Mouse (Mus musculus) forebrain, embryonic 11.5 days (tissue): Measurements from ENCODE around the gene Ubtd2. TPM values are rescaled to one million over a fixed set of nuclear protein-coding genes. Genes with fewer than 3 reads are reported as not detected.

ENCODE experiments used
- ATAC-seq: fragments of 200-750 bp; cut with Nextera tagmentation; replicated peaks from 2 replicates; pipeline ENCODE4 v1.8.0; 2017; ENCODE audit warnings: moderate TSS enrichment; ENCODE audit not compliant: low FRiP score
- DNase-seq: peaks from one replicate; pipeline ENCODE4 v3.0.0-alpha.2; 2017; ENCODE audit warnings: low spot score
- H3K27ac ChIP-seq: fragments of 300-500 bp; sonication (generic); 2 replicates; pipeline ENCODE4 v1.5.1; 2014; ENCODE audit warnings: low read depth, low read length
- H3K27me3 ChIP-seq: fragments of 300-500 bp; sonication (generic); 2 replicates; pipeline ENCODE4 v1.6.1; 2014; ENCODE audit warnings: mild to moderate bottlenecking, low read length, mixed read lengths; ENCODE audit not compliant: control insufficient read depth, insufficient read depth
- H3K36me3 ChIP-seq: fragments of 300-500 bp; sonication (generic); 2 replicates; pipeline ENCODE4 v1.6.1; 2014; ENCODE audit warnings: mild to moderate bottlenecking, low read length, moderate library complexity, mixed read lengths; ENCODE audit not compliant: control insufficient read depth, insufficient read depth
- H3K4me1 ChIP-seq: fragments of 300-500 bp; sonication (generic); replicated peaks from 2 replicates; pipeline ENCODE4 v1.6.1; 2014; ENCODE audit warnings: low read length, mixed read lengths; ENCODE audit not compliant: control insufficient read depth, insufficient read depth
- H3K4me2 ChIP-seq: fragments of 300-500 bp; sonication (generic); 2 replicates; pipeline ENCODE4 v1.6.1; 2014; ENCODE audit warnings: low read depth, mild to moderate bottlenecking, low read length, moderate library complexity, mixed read lengths; ENCODE audit not compliant: severe bottlenecking
- H3K4me3 ChIP-seq: fragments of 300-500 bp; sonication (generic); 2 replicates; pipeline ENCODE4 v1.5.1; 2014; ENCODE audit warnings: low read depth, low read length
- H3K9ac ChIP-seq: fragments of 300-500 bp; sonication (generic); 2 replicates; pipeline ENCODE4 v1.6.1; 2014; ENCODE audit warnings: low read length
- H3K9me3 ChIP-seq: fragments of 300-500 bp; sonication (generic); 2 replicates; pipeline ENCODE4 v1.6.1; 2016; ENCODE audit warnings: low read length, mixed read lengths; ENCODE audit not compliant: control insufficient read depth
- WGBS: fragments of 180-500 bp; shearing (Covaris S2); extraction: QIAGEN DNeasy Blood & Tissue Kit; methylation state at CpG from one replicate; pipeline ENCODE4 v1.1.7; 2014; 5-methylcytosine and 5-hydroxymethylcytosine counted together
- polyA plus RNA-seq: library from polyadenylated mRNA; unstranded; fragments of >200 nt; fragmentation: Nextera tagmentation; extraction: Ambion mirVana; gene quantifications from 2 replicates; pipeline ENCODE4 v1.2.1, GENCODE M21; 2014

Gene Ubtd2
- polyA plus RNA-seq, 1 experiment from 2014 or later = 72.2 TPM

- H3K4me3 ChIP-seq = no peak overlapping the region
- H3K4me1 ChIP-seq = no peaks in the 10 kb centered on the region
- no peaks in the 10 kb centered on the region for H3K36me3 ChIP-seq
- no peak overlapping the region for H3K27ac ChIP-seq
- ATAC-seq (no peak), DNase-seq (no peak)
- H3K9ac ChIP-seq = no peak overlapping the region
- WGBS = 64% methylated on average over 4 of the region's 4 CpGs
- H3K4me2 ChIP-seq = no peak overlapping the region
- no peaks in the 10 kb centered on the region for H3K27me3 ChIP-seq
- no peaks in the 10 kb centered on the region for H3K9me3 ChIP-seq
Observed at GRCm38 (mm10) chr11:32564629-32565028, 109.5 kb downstream of the Ubtd2 start.

GRCm38 (mm10) chr11:32565088-32565487 is 109.9 kb downstream of the Ubtd2 start:
- Histone ChIP-seq H3K4me1 (no peaks in the 10 kb centered on the region), H3K27me3 (no peaks in the 10 kb centered on the region), H3K4me2 (no peak overlapping the region), H3K9me3 (no peaks in the 10 kb centered on the region), H3K27ac (no peak overlapping the region), H3K4me3 (no peak overlapping the region), H3K9ac (no peak overlapping the region), H3K36me3 (no peaks in the 10 kb centered on the region)
- WGBS = 63% methylated on average over 8 of the region's 8 CpGs
- ATAC-seq = no peak
- DNase-seq = no peak

DNA sequence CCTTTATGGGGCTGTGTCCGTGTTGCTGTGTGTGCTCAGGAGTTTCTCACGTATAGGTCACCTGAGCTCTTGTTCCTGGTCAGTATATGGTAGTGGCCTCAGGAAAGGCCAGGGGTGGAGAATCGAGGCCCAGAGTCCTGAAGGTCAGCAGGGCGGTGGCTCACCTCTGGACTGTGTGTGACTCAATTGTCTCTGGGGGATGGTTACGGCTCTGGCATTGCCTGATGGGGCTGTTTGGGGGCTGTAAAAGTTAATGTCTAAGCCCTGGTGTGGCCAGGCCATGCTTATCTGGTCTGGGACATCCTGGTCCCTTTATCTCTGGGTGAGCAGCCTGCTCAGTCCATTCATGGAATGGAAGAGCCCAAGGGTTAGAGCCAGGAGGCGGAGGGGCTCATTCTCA is 111.0 kb downstream of the Ubtd2 start:
- Histone ChIP-seq H3K4me1 (no peaks in the 10 kb centered on the region), H3K36me3 (no peaks in the 10 kb centered on the region), H3K4me2 (no peak overlapping the region), H3K27me3 (no peaks in the 10 kb centered on the region), H3K9me3 (no peaks in the 10 kb centered on the region), H3K9ac (no peak overlapping the region), H3K4me3 (no peak overlapping the region), H3K27ac (no peak overlapping the region)
- DNase-seq (no peak), ATAC-seq (no peak)
- WGBS = 90% methylated on average over 6 of the region's 6 CpGs

Other genes with a start within 250 kb of the Ubtd2 start
- gene Snrnp25, start 250.0 kb upstream of the Ubtd2 start, polyA plus RNA-seq = 86.2 and 92.7 TPM in 2 replicates
- 20.4 and 21.3 TPM in 2 replicates for gene Rhbdf1, start 233.1 kb upstream of the Ubtd2 start, polyA plus RNA-seq
- 27.7 and 28.0 TPM in 2 replicates for gene Mpg, start 228.9 kb upstream of the Ubtd2 start, polyA plus RNA-seq
- gene Nprl3, start 187.7 kb upstream of the Ubtd2 start, polyA plus RNA-seq = 41.6 and 44.5 TPM in 2 replicates
- gene Hba-x, start 179.0 kb upstream of the Ubtd2 start, polyA plus RNA-seq = 3,449 and 3,516 TPM in 2 replicates
- 3,025 and 3,069 TPM in 2 replicates for gene Hba-a1, start 171.9 kb upstream of the Ubtd2 start, polyA plus RNA-seq
- 5.8 and 6.3 TPM in 2 replicates for gene Hbq1b, start 168.4 kb upstream of the Ubtd2 start, polyA plus RNA-seq
- 5,773 and 5,896 TPM in 2 replicates for gene Hba-a2, start 158.9 kb upstream of the Ubtd2 start, polyA plus RNA-seq
- gene Hbq1a, start 155.3 kb upstream of the Ubtd2 start, polyA plus RNA-seq = not detected in 2 replicates
- gene Sh3pxd2b, start 107.5 kb upstream of the Ubtd2 start, polyA plus RNA-seq = 27.7 and 28.4 TPM in 2 replicates
- 0.29 TPM in 1 of 2 replicates, not detected in the other for gene Efcab9, start 76.7 kb downstream of the Ubtd2 start, polyA plus RNA-seq
- 1.4 and 1.8 TPM in 2 replicates for gene Stk10, start 77.9 kb downstream of the Ubtd2 start, polyA plus RNA-seq
- gene Fbxw11, start 187.4 kb downstream of the Ubtd2 start, polyA plus RNA-seq = 95.8 and 104 TPM in 2 replicates